Mouse (Mus musculus): ENCODE data around the gene 1700003F12Rik. TPM values are rescaled to one million over a fixed set of nuclear protein-coding genes. Genes with fewer than 3 reads are reported as not detected.

The 1700003F12Rik gene
- polyA plus RNA-seq, 2 experiments = 0.48 to 1.4 TPM

DNA sequence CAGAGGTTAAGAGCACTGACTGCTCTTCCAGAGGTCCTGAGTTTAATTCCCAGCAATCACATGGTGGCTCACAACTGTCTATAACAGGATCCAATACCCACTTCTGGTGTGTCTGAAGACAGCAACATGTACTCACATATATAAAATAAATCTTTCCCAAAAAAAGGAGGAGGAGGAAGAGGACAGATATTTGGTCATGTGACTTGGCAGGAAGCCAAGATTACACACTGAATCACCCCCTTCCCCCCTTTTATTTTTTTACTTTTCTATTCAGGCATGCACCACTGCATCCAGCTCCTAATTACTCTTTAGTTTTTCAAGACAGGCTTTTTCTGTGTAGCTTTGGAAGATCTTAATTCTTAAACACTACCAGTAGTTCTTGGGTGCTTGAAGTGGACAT is 25.4 kb upstream of the 1700003F12Rik start:
- Histone ChIP-seq H3K27ac (replicated peaks; ENCODE audit: low read depth, low read length) (no peak overlapping the region), H3K9me3 (ENCODE audit: control insufficient read depth, low read length) (no peaks in the 10 kb centered on the region), H3K27me3 (ENCODE audit: control insufficient read depth, insufficient read depth, low read length) (no peaks in the 10 kb centered on the region), H3K4me2 (replicated peaks; ENCODE audit: low read depth, low read length, severe bottlenecking) (no peak overlapping the region), H3K9ac (ENCODE audit: low read depth, low read length, severe bottlenecking) (no peak overlapping the region), H3K36me3 (ENCODE audit: control insufficient read depth, insufficient read depth, low read length) (peaks cover 66% of the 10 kb centered on the region), H3K4me3 (replicated peaks; ENCODE audit: low read length) (no peak overlapping the region), H3K4me1 (ENCODE audit: control insufficient read depth, insufficient read depth, low read length) (no peaks in the 10 kb centered on the region)
- ATAC-seq (ENCODE audit: low FRiP score, low read depth) (no peak), DNase-seq (ENCODE audit: low spot score) (no peak)
- no peak for TF ChIP-seq POLR2A (IDR thresholded peaks at IDR 0.05; ENCODE audit: borderline replicate concordance, extremely low read depth, insufficient read depth, insufficient read length)

- no peaks in the 10 kb centered on the region for H3K4me1 ChIP-seq (ENCODE audit: control insufficient read depth, insufficient read depth, low read length)
- no peak overlapping the region for H3K4me3 ChIP-seq (replicated peaks; ENCODE audit: low read length)
- H3K4me2 ChIP-seq (replicated peaks; ENCODE audit: low read depth, low read length, severe bottlenecking) = no peak overlapping the region
- peaks cover 62% of the 10 kb centered on the region for H3K36me3 ChIP-seq (ENCODE audit: control insufficient read depth, insufficient read depth, low read length)
- TF ChIP-seq POLR2A (IDR thresholded peaks at IDR 0.05; ENCODE audit: borderline replicate concordance, extremely low read depth, insufficient read depth, insufficient read length) = no peak
- 90% methylated on average over 5 of the region's 5 CpGs for WGBS
- no peaks in the 10 kb centered on the region for H3K27me3 ChIP-seq (ENCODE audit: control insufficient read depth, insufficient read depth, low read length)
- no peak for DNase-seq (ENCODE audit: low spot score)
- no peak overlapping the region for H3K27ac ChIP-seq (replicated peaks; ENCODE audit: low read depth, low read length)
- no peak overlapping the region for H3K9ac ChIP-seq (ENCODE audit: low read depth, low read length, severe bottlenecking)
- ATAC-seq (ENCODE audit: low FRiP score, low read depth) = no peak
- no peaks in the 10 kb centered on the region for H3K9me3 ChIP-seq (ENCODE audit: control insufficient read depth, low read length)
These were observed 24.6 kb upstream of the 1700003F12Rik start for GRCm38 (mm10) chr2:154522334-154522733.

DNA sequence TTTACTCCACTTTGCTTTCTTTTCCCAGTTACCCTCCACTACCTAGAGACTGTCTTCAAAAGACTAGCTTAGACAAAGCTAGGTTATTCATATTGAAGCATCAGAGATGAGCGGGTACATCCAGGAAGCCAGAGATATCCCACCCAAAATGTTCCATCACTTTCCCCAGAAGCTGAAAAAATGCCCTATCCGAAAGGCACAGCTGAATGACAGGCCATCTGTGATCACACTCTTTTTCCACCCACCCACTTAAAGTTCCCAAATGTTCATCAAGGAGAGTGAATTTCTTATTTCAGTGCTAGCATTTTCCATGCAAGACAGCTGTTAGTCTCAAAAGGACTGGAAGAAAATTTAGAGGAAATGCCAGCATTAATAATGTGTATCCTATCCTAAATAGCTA is 21.6 kb upstream of the 1700003F12Rik start:
- Histone ChIP-seq H3K36me3 (ENCODE audit: control insufficient read depth, insufficient read depth, low read length) (peaks cover 66% of the 10 kb centered on the region), H3K4me1 (ENCODE audit: control insufficient read depth, insufficient read depth, low read length) (no peaks in the 10 kb centered on the region), H3K9ac (ENCODE audit: low read depth, low read length, severe bottlenecking) (no peak overlapping the region), H3K9me3 (ENCODE audit: control insufficient read depth, low read length) (no peaks in the 10 kb centered on the region), H3K27me3 (ENCODE audit: control insufficient read depth, insufficient read depth, low read length) (no peaks in the 10 kb centered on the region), H3K27ac (replicated peaks; ENCODE audit: low read depth, low read length) (no peak overlapping the region), H3K4me2 (replicated peaks; ENCODE audit: low read depth, low read length, severe bottlenecking) (no peak overlapping the region), H3K4me3 (replicated peaks; ENCODE audit: low read length) (no peak overlapping the region)
- WGBS = 93% methylated on average over 2 of the region's 2 CpGs
- DNase-seq (ENCODE audit: low spot score) = no peak
- no peak for TF ChIP-seq POLR2A (IDR thresholded peaks at IDR 0.05; ENCODE audit: borderline replicate concordance, extremely low read depth, insufficient read depth, insufficient read length)
- no peak for ATAC-seq (ENCODE audit: low FRiP score, low read depth)

DNA sequence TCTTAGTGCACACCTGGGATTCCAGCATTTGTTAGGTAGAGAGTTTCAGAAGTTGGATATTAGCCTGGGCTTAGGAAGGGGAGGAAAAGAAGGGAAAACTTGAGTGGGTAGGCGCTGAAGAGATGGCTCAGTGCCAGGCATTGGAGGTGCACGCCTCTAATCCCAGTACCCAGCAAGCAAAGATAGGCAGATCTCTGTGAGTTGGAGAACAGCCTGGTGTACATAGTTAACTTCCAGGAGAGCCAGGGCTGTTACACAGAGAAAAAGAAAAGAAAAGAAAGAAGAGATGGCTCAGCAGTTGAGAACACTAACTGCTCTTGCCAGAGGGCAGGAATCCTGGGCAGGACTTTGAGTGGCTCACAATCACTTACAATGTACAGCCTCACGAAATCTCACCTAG is 20.4 kb upstream of the 1700003F12Rik start:
- Histone ChIP-seq H3K27me3 (ENCODE audit: control insufficient read depth, insufficient read depth, low read length) (no peaks in the 10 kb centered on the region), H3K4me3 (replicated peaks; ENCODE audit: low read length) (no peak overlapping the region), H3K27ac (replicated peaks; ENCODE audit: low read depth, low read length) (no peak overlapping the region), H3K36me3 (ENCODE audit: control insufficient read depth, insufficient read depth, low read length) (peaks cover 77% of the 10 kb centered on the region), H3K9me3 (ENCODE audit: control insufficient read depth, low read length) (no peaks in the 10 kb centered on the region), H3K9ac (ENCODE audit: low read depth, low read length, severe bottlenecking) (no peak overlapping the region), H3K4me2 (replicated peaks; ENCODE audit: low read depth, low read length, severe bottlenecking) (no peak overlapping the region), H3K4me1 (ENCODE audit: control insufficient read depth, insufficient read depth, low read length) (no peaks in the 10 kb centered on the region)
- no peak for DNase-seq (ENCODE audit: low spot score)
- ATAC-seq (ENCODE audit: low FRiP score, low read depth) = no peak
- TF ChIP-seq POLR2A (IDR thresholded peaks at IDR 0.05; ENCODE audit: borderline replicate concordance, extremely low read depth, insufficient read depth, insufficient read length) = no peak
- WGBS = 83% methylated on average over 3 of the region's 3 CpGs

DNA sequence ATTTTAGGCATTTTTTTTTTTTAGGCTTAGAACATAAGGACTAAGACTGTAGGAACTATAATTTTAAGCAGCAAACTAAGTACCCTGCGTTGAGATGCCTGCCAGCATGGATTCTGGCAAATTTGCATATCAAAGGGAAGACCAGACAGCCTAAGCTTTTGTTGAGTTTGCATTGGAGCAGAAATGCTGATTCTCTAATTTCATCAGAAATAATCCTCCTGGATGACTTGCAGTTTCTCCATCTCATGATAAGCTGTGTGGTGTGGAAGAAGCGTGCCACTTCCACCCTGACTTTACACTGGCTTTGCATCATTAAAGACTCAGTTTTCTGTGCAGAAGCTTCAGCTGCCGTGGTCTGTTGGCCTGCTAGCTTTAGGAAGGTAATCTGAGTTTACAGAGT is 14.0 kb upstream of the 1700003F12Rik start:
- WGBS = 75% methylated on average over 3 of the region's 3 CpGs
- peaks cover 77% of the 10 kb centered on the region for H3K36me3 ChIP-seq (ENCODE audit: control insufficient read depth, insufficient read depth, low read length)
- no peak overlapping the region for H3K4me2 ChIP-seq (replicated peaks; ENCODE audit: low read depth, low read length, severe bottlenecking)
- H3K9me3 ChIP-seq (ENCODE audit: control insufficient read depth, low read length) = no peaks in the 10 kb centered on the region
- H3K4me3 ChIP-seq (replicated peaks; ENCODE audit: low read length) = no peak overlapping the region
- no peak overlapping the region for H3K9ac ChIP-seq (ENCODE audit: low read depth, low read length, severe bottlenecking)
- H3K27ac ChIP-seq (replicated peaks; ENCODE audit: low read depth, low read length) = no peak overlapping the region
- no peaks in the 10 kb centered on the region for H3K4me1 ChIP-seq (ENCODE audit: control insufficient read depth, insufficient read depth, low read length)
- no peaks in the 10 kb centered on the region for H3K27me3 ChIP-seq (ENCODE audit: control insufficient read depth, insufficient read depth, low read length)
- ATAC-seq (ENCODE audit: low FRiP score, low read depth) (no peak), DNase-seq (ENCODE audit: low spot score) (no peak)
- no peak for TF ChIP-seq POLR2A (IDR thresholded peaks at IDR 0.05; ENCODE audit: borderline replicate concordance, extremely low read depth, insufficient read depth, insufficient read length)

DNA sequence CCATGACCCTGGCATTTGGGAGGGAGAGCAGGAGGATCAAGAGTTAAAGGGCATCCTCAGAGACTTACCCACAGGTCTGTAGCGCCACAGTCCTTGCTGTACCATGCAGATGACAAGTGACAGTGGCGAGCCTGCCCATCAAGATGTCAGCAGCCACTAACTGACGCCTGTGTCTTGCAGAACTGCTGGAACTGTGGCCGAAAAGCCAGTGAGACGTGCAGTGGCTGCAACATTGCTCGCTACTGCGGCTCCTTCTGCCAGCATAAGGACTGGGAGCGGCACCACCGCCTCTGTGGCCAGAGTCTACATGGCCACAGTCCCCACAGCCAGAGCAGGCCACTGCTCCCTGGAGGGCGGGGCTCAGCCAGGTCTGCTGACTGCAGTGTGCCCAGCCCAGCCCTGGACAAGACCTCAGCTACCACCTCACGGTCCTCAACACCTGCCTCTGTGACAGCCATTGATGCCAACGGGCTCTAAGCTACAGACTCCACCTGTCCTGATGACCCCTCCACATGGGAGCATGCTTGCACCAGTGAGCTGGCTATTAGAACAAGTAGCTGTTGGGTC is 12.1 kb upstream of the 1700003F12Rik start:
- Histone ChIP-seq H3K9me3 (ENCODE audit: control insufficient read depth, low read length) (no peaks in the 10 kb centered on the region), H3K27me3 (ENCODE audit: control insufficient read depth, insufficient read depth, low read length) (no peaks in the 10 kb centered on the region), H3K27ac (replicated peaks; ENCODE audit: low read depth, low read length) (no peak overlapping the region), H3K4me1 (ENCODE audit: control insufficient read depth, insufficient read depth, low read length) (no peaks in the 10 kb centered on the region), H3K4me3 (replicated peaks; ENCODE audit: low read length) (no peak overlapping the region), H3K36me3 (ENCODE audit: control insufficient read depth, insufficient read depth, low read length) (peaks cover 67% of the 10 kb centered on the region), H3K4me2 (replicated peaks; ENCODE audit: low read depth, low read length, severe bottlenecking) (no peak overlapping the region), H3K9ac (ENCODE audit: low read depth, low read length, severe bottlenecking) (no peak overlapping the region)
- ATAC-seq (ENCODE audit: low FRiP score, low read depth) (no peak), DNase-seq (ENCODE audit: low spot score) (no peak)
- 93% methylated on average over 12 of the region's 12 CpGs for WGBS
- no peak for TF ChIP-seq POLR2A (IDR thresholded peaks at IDR 0.05; ENCODE audit: borderline replicate concordance, extremely low read depth, insufficient read depth, insufficient read length)

Measured in limb, embryonic 14.5 days (tissue).